Mouse (Mus musculus) lung, embryonic 16.5 days (tissue): ENCODE measurements at regions not wholly inside any gene's neighbourhood (a gene's known extent, or its start where the extent isn't known, plus 50 kb on each side); places are given as distances from the start of the nearest gene placed in this dataset.

Experiments used
- ATAC-seq: fragments of 200-750 bp; cut with Nextera tagmentation; 2 replicates; pipeline ENCODE4 v1.8.0; 2017; ENCODE audit warnings: low read depth, mild to moderate bottlenecking, moderate library complexity
- H3K27ac ChIP-seq: fragments of 300-500 bp; sonication (generic); 2 replicates; pipeline ENCODE4 v1.5.1; 2014; ENCODE audit warnings: mild to moderate bottlenecking, control low read depth, low read length
- H3K27me3 ChIP-seq: fragments of 300-500 bp; sonication (generic); 2 replicates; pipeline ENCODE4 v1.6.1; 2014; ENCODE audit warnings: low read depth, low read length, mixed read lengths; ENCODE audit not compliant: control insufficient read depth, insufficient read depth
- H3K36me3 ChIP-seq: fragments of 300-500 bp; sonication (generic); 2 replicates; pipeline ENCODE4 v1.6.1; 2014; ENCODE audit warnings: low read length; ENCODE audit not compliant: control insufficient read depth, insufficient read depth
- H3K4me1 ChIP-seq: fragments of 300-500 bp; sonication (generic); replicated peaks from 2 replicates; pipeline ENCODE4 v1.6.1; 2014; ENCODE audit warnings: low read length, mixed read lengths; ENCODE audit not compliant: control insufficient read depth, insufficient read depth
- H3K4me2 ChIP-seq: fragments of 300-500 bp; sonication (generic); 2 replicates; pipeline ENCODE4 v1.6.1; 2014; ENCODE audit warnings: low read depth, low read length, control low read depth
- H3K4me3 ChIP-seq: fragments of 300-500 bp; sonication (generic); 2 replicates; pipeline ENCODE4 v1.5.1; 2014; ENCODE audit warnings: mild to moderate bottlenecking, low read length, control low read depth
- H3K9ac ChIP-seq: fragments of 300-500 bp; sonication (generic); 2 replicates; pipeline ENCODE4 v1.6.1; 2014; ENCODE audit warnings: low read length, control low read depth
- H3K9me3 ChIP-seq: fragments of 300-500 bp; sonication (generic); 2 replicates; pipeline ENCODE4 v1.6.1; 2016; ENCODE audit warnings: low read length; ENCODE audit not compliant: control insufficient read depth
- WGBS: fragments of 180-500 bp; shearing (Covaris S2); extraction: QIAGEN DNeasy Blood & Tissue Kit; methylation state at CpG from one replicate; pipeline ENCODE4 v1.1.7; 2014; 5-methylcytosine and 5-hydroxymethylcytosine counted together

DNA sequence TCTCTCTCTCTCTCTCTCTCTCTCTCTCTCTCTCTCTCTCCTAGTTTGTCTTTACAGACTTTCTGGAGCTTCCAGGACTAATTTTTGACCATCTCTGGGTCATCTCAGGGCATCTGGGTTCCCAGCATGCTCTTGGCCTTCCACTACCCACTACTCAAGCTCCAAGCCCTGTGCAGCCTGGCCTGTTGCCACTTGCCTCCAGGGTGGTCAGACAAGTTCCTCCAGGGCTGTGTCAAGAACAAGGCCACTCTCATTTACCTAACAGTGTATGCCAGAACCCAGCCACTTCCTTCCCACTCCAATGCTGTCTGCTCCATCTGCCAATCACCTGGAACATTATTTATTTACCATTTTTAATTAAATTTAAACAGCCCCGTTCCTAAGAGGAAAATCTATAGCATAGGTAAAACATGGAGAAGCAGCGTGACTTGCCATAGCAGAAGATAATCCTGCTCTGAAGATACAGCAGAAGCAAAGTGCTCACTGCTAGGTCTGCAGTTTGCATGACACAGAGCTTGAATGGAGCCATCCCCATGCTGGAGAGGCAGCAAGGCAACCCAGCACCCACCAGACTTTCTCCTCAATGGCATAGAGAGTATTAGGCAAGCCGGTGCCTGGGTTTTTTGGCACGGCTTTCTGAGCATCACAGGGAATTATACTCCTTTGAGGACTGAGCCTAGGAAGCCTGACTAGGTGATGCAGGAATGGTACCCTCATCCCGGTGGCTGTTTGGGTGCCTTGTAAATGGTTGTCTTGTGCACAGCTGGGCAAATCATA is 54.0 kb downstream of the Foxi1 start:
- no peak overlapping the region for H3K27ac ChIP-seq
- H3K36me3 ChIP-seq: no peaks in the 10 kb centered on the region
- H3K4me1 ChIP-seq: no peaks in the 10 kb centered on the region
- H3K4me3 ChIP-seq: no peak overlapping the region
- H3K27me3 ChIP-seq: no peaks in the 10 kb centered on the region
- no peak overlapping the region for H3K9ac ChIP-seq
- 69% methylated on average over 5 of the region's 5 CpGs for WGBS
- peak; percentile 61 for ATAC-seq
- no peak overlapping the region for H3K4me2 ChIP-seq
- no peaks in the 10 kb centered on the region for H3K9me3 ChIP-seq

GRCm38 (mm10) chr11:34149370-34149976 is 51.1 kb upstream of the 4930469K13Rik start:
- H3K27ac ChIP-seq: no peak overlapping the region
- no peaks in the 10 kb centered on the region for H3K27me3 ChIP-seq
- H3K4me2 ChIP-seq: no peak overlapping the region
- 26% methylated on average over 5 of the region's 5 CpGs for WGBS
- H3K4me1 ChIP-seq: no peaks in the 10 kb centered on the region
- H3K9ac ChIP-seq: no peak overlapping the region
- no peaks in the 10 kb centered on the region for H3K9me3 ChIP-seq
- no peak overlapping the region for H3K4me3 ChIP-seq
- no peaks in the 10 kb centered on the region for H3K36me3 ChIP-seq
- peak; percentile 81 for ATAC-seq
